Mouse (Mus musculus) stomach, postnatal 0 days (tissue): ENCODE data around the gene Pdlim7. TPM values are rescaled to one million over a fixed set of nuclear protein-coding genes. Genes with fewer than 3 reads are reported as not detected.

Source experiments
- ATAC-seq: fragments of 200-750 bp; cut with Nextera tagmentation; 2 replicates; pipeline ENCODE4 v1.8.0; 2017; ENCODE audit not compliant: low FRiP score, low TSS enrichment
- DNase-seq: peaks from one replicate; pipeline ENCODE4 v3.0.0-alpha.2; 2016; ENCODE audit warnings: low spot score
- H3K27ac ChIP-seq: fragments of 300-500 bp; sonication (generic); replicated peaks from 2 replicates; pipeline ENCODE4 v1.5.1; 2014; ENCODE audit warnings: mild to moderate bottlenecking, control low read depth
- H3K27me3 ChIP-seq: fragments of 300-500 bp; sonication (generic); 2 replicates; pipeline ENCODE4 v1.6.1; 2014; ENCODE audit warnings: low read length; ENCODE audit not compliant: control insufficient read depth, insufficient read depth
- H3K36me3 ChIP-seq: fragments of 300-500 bp; sonication (generic); 2 replicates; pipeline ENCODE4 v1.6.1; 2014; ENCODE audit warnings: low read length, mixed read lengths; ENCODE audit not compliant: control insufficient read depth, insufficient read depth
- H3K4me1 ChIP-seq: fragments of 300-500 bp; sonication (generic); replicated peaks from 2 replicates; pipeline ENCODE4 v1.6.1; 2014; ENCODE audit warnings: antibody characterized with exemption; ENCODE audit not compliant: control insufficient read depth, insufficient read depth
- H3K4me2 ChIP-seq: fragments of 300-500 bp; sonication (generic); replicated peaks from 2 replicates; pipeline ENCODE4 v1.6.1; 2014; ENCODE audit warnings: low read depth, mild to moderate bottlenecking, control low read depth, moderate library complexity
- H3K4me3 ChIP-seq: fragments of 300-500 bp; sonication (generic); 2 replicates; pipeline ENCODE4 v1.5.1; 2014; ENCODE audit warnings: low read depth, low read length, control low read depth
- H3K9ac ChIP-seq: fragments of 300-500 bp; sonication (generic); 2 replicates; pipeline ENCODE4 v1.6.1; 2014; ENCODE audit warnings: mild to moderate bottlenecking, low read length, control low read depth, mixed read lengths
- H3K9me3 ChIP-seq: fragments of 300-500 bp; sonication (generic); 2 replicates; pipeline ENCODE4 v1.6.1; 2016; ENCODE audit warnings: low read length; ENCODE audit not compliant: control insufficient read depth
- CTCF ChIP-seq: IDR thresholded peaks from 2 replicates; pipeline ENCODE4 v1.5.1; 2016; ENCODE audit warnings: antibody characterized with exemption, low read depth, mild to moderate bottlenecking, moderate library complexity
- EP300 ChIP-seq: optimal IDR thresholded peaks from 2 replicates; pipeline ENCODE3; 2016; ENCODE audit warnings: antibody characterized with exemption
- WGBS: fragments of 180-500 bp; shearing (Covaris S2); extraction: QIAGEN DNeasy Blood & Tissue Kit; methylation state at CpG from one replicate; pipeline ENCODE4 v1.1.7; 2014; 5-methylcytosine and 5-hydroxymethylcytosine counted together
- polyA plus RNA-seq: library from polyadenylated mRNA; unstranded; fragments of >200 nt; fragmentation: Nextera tagmentation; extraction: Ambion mirVana; gene quantifications from 2 replicates; pipeline ENCODE4 v1.2.1, GENCODE M21; 2015

Pdlim7 gene
- polyA plus RNA-seq, 1 experiment from 2014 or later: 193 TPM

GRCm38 (mm10) chr13:55465184-55465583 is 48.3 kb downstream of the Pdlim7 start:
- TF ChIP-seq EP300 (no peak), CTCF (no peak)
- no peak overlapping the region for H3K9ac ChIP-seq
- H3K27ac ChIP-seq: no peak overlapping the region
- no peak overlapping the region; the same call in 1 of the 2 replicates for H3K4me3 ChIP-seq
- no peaks in the 10 kb centered on the region for H3K27me3 ChIP-seq
- H3K9me3 ChIP-seq: no peaks in the 10 kb centered on the region
- DNase-seq (no peak), ATAC-seq (0 out of 2 replicates have a peak, but pooled peaks have one; percentile 9)
- 0 out of 2 replicates have a peak overlapping the region, but pooled peaks have one; percentile 96 for H3K4me2 ChIP-seq
- H3K36me3 ChIP-seq: no peaks in the 10 kb centered on the region; the same call in none of the 2 replicates
- WGBS: 20% methylated on average over 3 of the region's 3 CpGs
- 0 out of 2 replicates have a peak, but pooled peaks cover 5% of the 10 kb centered on the region for H3K4me1 ChIP-seq

- Histone ChIP-seq H3K4me3 (peak within 1 kb of the TSS; percentile 55), H3K9ac (peak within 1 kb of the TSS; percentile 65), H3K4me2 (peak within 1 kb of the TSS; percentile 96), H3K27me3 (no peaks in the 10 kb centered on the region), H3K27ac (0 out of 2 replicates have a peak within 1 kb of the TSS, but pooled peaks have one; percentile 24), H3K4me1 (0 out of 2 replicates have a peak, but pooled peaks cover 5% of the 10 kb centered on the region), H3K36me3 (peaks cover 4% of the 10 kb centered on the region), H3K9me3 (no peaks in the 10 kb centered on the region)
- DNase-seq (peak; percentile 42), ATAC-seq (peak; percentile 38; the same call in 1 of the 2 replicates)
- TF ChIP-seq EP300: no peak
- TF ChIP-seq CTCF: no peak
- WGBS: under 1% methylated on average over 76 of the region's 84 CpGs
These were observed 49.2 kb downstream of the Pdlim7 start, which contains the start of gene Prr7 for GRCm38 (mm10) chr13:55464027-55464884. Gene Prr7 (plus strand): TSS chr13:55464267.

GRCm38 (mm10) chr13:55463399-55464026 is 50.0 kb downstream of the Pdlim7 start:
- no peaks in the 10 kb centered on the region for H3K27me3 ChIP-seq
- H3K4me1 ChIP-seq: 0 out of 2 replicates have a peak, but pooled peaks cover 5% of the 10 kb centered on the region
- H3K36me3 ChIP-seq: peaks cover 6% of the 10 kb centered on the region
- H3K27ac ChIP-seq: no peak overlapping the region
- ATAC-seq (0 out of 2 replicates have a peak, but pooled peaks have one; percentile 1), DNase-seq (no peak)
- 14% methylated on average over 14 of the region's 14 CpGs for WGBS
- H3K9ac ChIP-seq: peak overlapping the region; percentile 65; the same call in 1 of the 2 replicates
- peak overlapping the region; percentile 55 for H3K4me3 ChIP-seq
- TF ChIP-seq CTCF: no peak
- TF ChIP-seq EP300: no peak
- peak overlapping the region; percentile 96 for H3K4me2 ChIP-seq
- no peaks in the 10 kb centered on the region for H3K9me3 ChIP-seq

GRCm38 (mm10) chr13:55462965-55463364 is 50.5 kb downstream of the Pdlim7 start:
- no peak for ATAC-seq
- Histone ChIP-seq H3K27ac (no peak overlapping the region), H3K27me3 (no peaks in the 10 kb centered on the region), H3K4me3 (no peak overlapping the region), H3K9ac (no peak overlapping the region), H3K9me3 (no peaks in the 10 kb centered on the region), H3K36me3 (peaks cover 10% of the 10 kb centered on the region), H3K4me1 (0 out of 2 replicates have a peak, but pooled peaks cover 5% of the 10 kb centered on the region), H3K4me2 (no peak overlapping the region)
- 49% methylated on average over 2 of the region's 2 CpGs for WGBS
- TF ChIP-seq CTCF: no peak
- TF ChIP-seq EP300: no peak
- DNase-seq: no peak

- no peaks in the 10 kb centered on the region for H3K9me3 ChIP-seq
- H3K9ac ChIP-seq: no peak overlapping the region
- H3K4me1 ChIP-seq: no peaks in the 10 kb centered on the region
- H3K27ac ChIP-seq: 0 out of 2 replicates have a peak overlapping the region, but pooled peaks have one; percentile 25
- H3K36me3 ChIP-seq: peaks cover 15% of the 10 kb centered on the region
- 71% methylated on average over 16 of the region's 16 CpGs for WGBS
- no peak overlapping the region for H3K4me3 ChIP-seq
- peak; percentile 73 for DNase-seq
- no peak overlapping the region for H3K4me2 ChIP-seq
- ATAC-seq: peak; percentile 59
- TF ChIP-seq EP300 (no peak), CTCF (no peak)
- no peaks in the 10 kb centered on the region for H3K27me3 ChIP-seq
These were observed 61.5 kb downstream of the Pdlim7 start for GRCm38 (mm10) chr13:55451785-55452549.
